Mouse (Mus musculus): ENCODE results near the gene Gpank1. TPM values are rescaled to one million over a fixed set of nuclear protein-coding genes. Genes with fewer than 3 reads are reported as not detected.

Gpank1 gene
- 19.0 and 20.3 TPM in 2 replicates for polyA plus RNA-seq (2015; fragmentation: Nextera tagmentation; extraction: Ambion mirVana)

DNA sequence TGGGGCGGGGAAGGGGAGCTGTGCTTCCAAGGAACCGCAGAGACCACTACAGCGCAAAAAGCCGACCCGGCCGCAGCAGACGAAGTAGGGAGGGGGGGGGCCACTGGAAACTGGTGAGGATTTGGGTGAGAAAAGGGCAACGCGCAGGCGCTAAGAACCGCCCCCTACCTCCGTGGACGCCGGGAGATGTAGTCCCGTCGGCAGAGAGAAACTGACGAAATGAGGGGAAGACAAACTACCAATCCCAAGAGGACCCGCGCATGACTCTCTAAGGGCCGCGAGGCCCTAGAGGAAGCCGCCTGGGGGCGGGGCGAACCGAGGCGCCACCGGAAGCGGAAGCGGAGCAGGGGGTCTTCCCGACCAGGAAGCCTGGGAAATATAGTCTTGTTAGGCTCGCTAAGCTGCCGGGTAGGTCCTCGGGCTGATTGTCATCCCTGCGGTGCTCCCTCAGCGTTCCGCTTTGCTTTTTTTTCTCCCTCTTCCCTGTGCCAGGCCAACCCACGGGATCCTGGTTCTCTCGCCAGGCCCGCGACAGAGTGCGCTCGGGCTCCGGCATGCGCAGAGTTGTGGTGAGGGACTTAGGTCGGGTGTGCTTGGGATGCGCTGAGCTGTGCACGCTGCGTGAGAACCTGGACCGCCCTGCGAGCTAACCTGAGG is at the start of gene Gpank1:
TSS of gene Gpank1 (plus strand) at position 313 of the 657 bp plus-strand sequence.
- Histone ChIP-seq H3K4me2 (peak within 1 kb of the TSS; percentile 96), H3K27me3 (no peaks in the 10 kb centered on the region), H3K36me3 (peaks cover 56% of the 10 kb centered on the region), H3K4me1 (peaks cover 35% of the 10 kb centered on the region), H3K4me3 (replicated peaks) (peak within 1 kb of the TSS; percentile 97), H3K9me3 (replicated peaks) (no peaks in the 10 kb centered on the region), H3K27ac (peak within 1 kb of the TSS; percentile 94), H3K9ac (peak within 1 kb of the TSS; percentile 98)
- WGBS = under 1% methylated on average over 50 of the region's 50 CpGs
- peak; percentile 94 for ATAC-seq (replicated peaks; ENCODE audit: low FRiP score)

DNA sequence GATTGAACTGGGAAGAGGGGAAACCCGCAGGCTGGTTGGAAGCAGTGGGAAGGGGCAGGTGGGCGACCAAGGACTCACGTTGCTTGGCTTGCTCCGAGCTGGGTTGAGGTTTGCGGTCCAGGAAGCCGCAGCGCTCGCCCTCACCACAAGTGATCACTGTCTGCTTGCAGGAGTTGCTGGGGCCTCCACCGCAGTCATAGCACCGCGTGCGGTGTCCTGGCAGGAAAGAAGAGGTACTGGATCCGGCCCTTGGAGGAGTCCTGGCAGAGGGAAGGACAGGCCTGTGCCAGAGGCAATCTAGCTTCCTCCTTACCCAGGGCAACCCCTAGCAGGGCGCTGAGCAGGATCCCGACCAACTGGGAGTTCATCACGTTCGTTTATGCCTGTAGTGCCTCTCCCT is 47.2 kb upstream of the Gpank1 start:
- Histone ChIP-seq H3K36me3 (no peaks in the 10 kb centered on the region), H3K4me1 (peaks cover 38% of the 10 kb centered on the region), H3K4me3 (replicated peaks) (no peak overlapping the region), H3K27ac (no peak overlapping the region), H3K9me3 (replicated peaks) (no peaks in the 10 kb centered on the region), H3K9ac (no peak overlapping the region), H3K4me2 (no peak overlapping the region), H3K27me3 (no peaks in the 10 kb centered on the region)
- no peak for ATAC-seq (replicated peaks; ENCODE audit: low FRiP score)
- WGBS = 37% methylated on average over 17 of the region's 17 CpGs

DNA sequence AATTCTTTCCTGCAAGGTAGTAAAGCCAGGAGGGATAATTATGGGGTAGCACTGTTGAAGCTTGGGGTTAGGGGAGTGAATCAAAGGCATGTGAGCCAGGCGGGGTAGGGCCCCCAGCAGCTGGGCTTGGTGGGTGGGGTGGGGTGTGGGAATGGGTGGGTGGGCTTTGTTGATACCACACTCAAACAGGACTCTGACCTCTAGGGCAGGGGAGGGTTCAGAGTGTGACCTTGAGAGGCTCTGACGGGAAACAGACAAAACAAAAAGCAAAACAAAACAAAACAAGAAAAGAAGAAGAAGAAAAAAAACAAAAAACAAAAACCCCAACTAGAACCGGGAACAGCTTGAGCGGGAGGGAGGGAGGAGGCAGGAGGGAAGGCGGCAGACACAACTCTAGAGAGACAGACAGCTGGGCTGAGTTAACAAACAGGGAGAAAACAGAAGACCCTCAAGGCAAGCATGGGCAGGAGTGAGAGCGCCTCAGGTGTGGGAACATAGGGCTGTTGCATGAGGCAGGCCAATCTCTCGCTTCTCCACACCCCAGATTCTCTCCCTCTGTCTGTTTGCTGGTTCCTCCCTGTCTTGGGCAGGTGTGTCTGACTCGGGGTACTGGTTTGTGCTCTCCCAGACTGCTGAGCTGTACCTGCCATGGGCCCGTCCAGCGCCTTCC is 44.6 kb upstream of the Gpank1 start, which contains the start of gene Ly6g6e:
TSS of gene Ly6g6e (plus strand) at position 396 of the 670 bp plus-strand sequence.
- Histone ChIP-seq H3K36me3 (no peaks in the 10 kb centered on the region), H3K9me3 (replicated peaks) (no peaks in the 10 kb centered on the region), H3K4me2 (peak within 1 kb of the TSS; percentile 66), H3K4me3 (replicated peaks) (peak within 1 kb of the TSS; percentile 41), H3K27me3 (no peaks in the 10 kb centered on the region), H3K4me1 (peaks cover 34% of the 10 kb centered on the region), H3K27ac (peak within 1 kb of the TSS; percentile 79), H3K9ac (peak within 1 kb of the TSS; percentile 51)
- no peak for ATAC-seq (replicated peaks; ENCODE audit: low FRiP score)
- WGBS = 32% methylated on average over 10 of the region's 10 CpGs

DNA sequence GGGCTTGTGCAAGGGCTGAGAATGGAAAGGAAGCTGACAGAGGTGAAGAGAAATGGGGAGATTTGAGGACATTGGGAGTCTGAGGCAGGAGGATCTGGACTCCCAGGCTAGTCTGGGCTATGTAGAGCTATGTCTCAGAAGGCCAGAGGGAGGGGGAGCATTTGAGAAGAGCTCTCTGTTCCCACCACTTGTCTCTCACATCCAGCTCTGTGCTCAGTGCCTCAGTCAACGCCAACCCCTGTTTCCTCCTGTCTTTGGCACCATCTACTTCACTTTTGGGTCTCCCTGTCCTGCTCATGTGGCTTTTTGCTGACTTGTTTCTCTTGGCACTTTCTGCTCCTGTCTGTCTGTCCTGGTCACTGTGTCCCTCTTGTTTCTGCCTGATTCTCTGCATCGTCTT is 44.0 kb upstream of the Gpank1 start:
- Histone ChIP-seq H3K27ac (peak overlapping the region; percentile 79), H3K4me2 (peak overlapping the region; percentile 66), H3K36me3 (no peaks in the 10 kb centered on the region), H3K4me3 (replicated peaks) (peak overlapping the region; percentile 41), H3K4me1 (peaks cover 29% of the 10 kb centered on the region), H3K9me3 (replicated peaks) (no peaks in the 10 kb centered on the region), H3K27me3 (no peaks in the 10 kb centered on the region), H3K9ac (peak overlapping the region; percentile 51)
- WGBS = 7% methylated on average over 2 of the region's 2 CpGs
- 0 out of 2 replicates have a peak, but pooled peaks have one; percentile 35 for ATAC-seq (replicated peaks; ENCODE audit: low FRiP score)

DNA sequence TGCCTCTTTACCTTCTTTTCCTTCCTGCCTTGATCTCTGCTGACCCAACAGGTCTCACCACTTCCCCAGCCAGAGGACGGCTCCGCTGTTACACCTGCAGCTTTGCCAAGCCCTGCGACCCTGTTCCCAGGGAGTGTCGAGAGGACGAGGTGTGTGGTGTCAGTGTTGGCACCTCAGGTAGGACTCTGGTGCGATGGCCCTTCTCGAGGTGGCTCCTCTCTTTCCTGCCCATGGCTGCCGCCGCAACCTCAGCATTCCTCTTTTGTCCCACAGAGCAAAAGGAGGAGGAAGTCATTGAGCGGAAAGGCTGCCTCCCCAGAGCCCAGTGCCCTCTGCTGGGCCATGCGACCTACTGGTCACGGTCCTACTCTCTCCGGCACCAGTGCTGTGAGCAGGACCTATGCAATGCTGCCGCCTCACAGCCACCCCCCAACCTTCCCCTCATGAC is 43.4 kb upstream of the Gpank1 start, which contains the start of gene Ly6g6d:
TSS of gene Ly6g6d (minus strand) at position 280 of the 448 bp plus-strand sequence.
- peak within 1 kb of the TSS; percentile 79 for H3K27ac ChIP-seq
- H3K4me2 ChIP-seq = peak within 1 kb of the TSS; percentile 66
- no peaks in the 10 kb centered on the region for H3K36me3 ChIP-seq
- H3K4me3 ChIP-seq (replicated peaks) = peak within 1 kb of the TSS; percentile 41
- peak within 1 kb of the TSS; percentile 51 for H3K9ac ChIP-seq
- no peaks in the 10 kb centered on the region for H3K27me3 ChIP-seq
- H3K9me3 ChIP-seq (replicated peaks) = no peaks in the 10 kb centered on the region
- peaks cover 29% of the 10 kb centered on the region for H3K4me1 ChIP-seq
- ATAC-seq (replicated peaks; ENCODE audit: low FRiP score) = peak; percentile 72
- 3% methylated on average over 14 of the region's 14 CpGs for WGBS

DNA sequence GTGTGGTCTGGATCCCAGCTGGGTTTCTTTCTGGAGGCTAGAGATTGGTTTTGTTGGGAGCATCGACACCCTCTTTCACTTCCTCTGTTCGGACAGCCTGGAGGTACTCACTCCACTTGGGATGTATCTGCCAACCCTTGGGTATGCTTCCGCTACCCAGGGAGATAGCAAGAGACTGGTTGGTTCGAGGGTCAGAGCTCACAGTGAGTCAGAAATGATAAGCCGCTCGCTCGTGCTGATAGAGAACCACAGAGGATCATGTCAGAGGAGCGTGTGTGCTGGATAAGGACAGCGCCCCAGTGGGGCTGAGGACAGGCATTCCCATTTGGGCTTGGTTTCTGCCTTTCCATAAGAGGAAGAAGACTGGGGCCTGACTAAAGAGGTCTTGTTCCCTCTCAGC is 41.5 kb upstream of the Gpank1 start:
- 0 out of 2 replicates have a peak, but pooled peaks have one; percentile 22 for ATAC-seq (replicated peaks; ENCODE audit: low FRiP score)

DNA sequence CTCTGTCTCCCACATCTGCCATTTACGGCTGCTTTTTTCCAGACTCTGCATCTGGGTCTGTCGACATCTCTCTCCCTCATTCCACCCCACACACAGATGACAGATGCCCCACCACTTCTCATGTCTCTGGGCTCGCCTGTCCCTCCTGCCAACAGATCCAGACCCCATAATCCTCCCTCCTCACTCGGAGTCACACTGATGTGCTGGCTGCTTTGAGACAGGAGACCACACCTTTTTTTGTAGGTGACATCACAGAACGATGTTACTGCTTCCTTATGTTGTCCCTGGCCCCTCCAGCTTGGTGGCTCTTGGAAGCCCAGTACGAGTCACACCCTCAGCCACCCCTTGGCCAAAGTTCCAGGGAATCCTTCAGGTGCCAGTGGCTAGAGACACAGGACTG is 41.0 kb upstream of the Gpank1 start:
- Histone ChIP-seq H3K4me3 (replicated peaks) (no peak overlapping the region), H3K27me3 (no peaks in the 10 kb centered on the region), H3K27ac (no peak overlapping the region), H3K36me3 (no peaks in the 10 kb centered on the region), H3K4me1 (peaks cover 26% of the 10 kb centered on the region), H3K4me2 (no peak overlapping the region), H3K9ac (no peak overlapping the region), H3K9me3 (replicated peaks) (no peaks in the 10 kb centered on the region)
- no peak for ATAC-seq (replicated peaks; ENCODE audit: low FRiP score)
- WGBS = 40% methylated on average over 6 of the region's 6 CpGs

More for the DNA sequence above, 41.5 kb upstream of the Gpank1 start:
- Histone ChIP-seq H3K9ac (no peak overlapping the region), H3K27me3 (no peaks in the 10 kb centered on the region), H3K4me3 (replicated peaks) (no peak overlapping the region), H3K4me2 (no peak overlapping the region), H3K36me3 (no peaks in the 10 kb centered on the region), H3K9me3 (replicated peaks) (no peaks in the 10 kb centered on the region), H3K4me1 (peaks cover 26% of the 10 kb centered on the region), H3K27ac (no peak overlapping the region)
- WGBS = 73% methylated on average over 9 of the region's 9 CpGs

DNA sequence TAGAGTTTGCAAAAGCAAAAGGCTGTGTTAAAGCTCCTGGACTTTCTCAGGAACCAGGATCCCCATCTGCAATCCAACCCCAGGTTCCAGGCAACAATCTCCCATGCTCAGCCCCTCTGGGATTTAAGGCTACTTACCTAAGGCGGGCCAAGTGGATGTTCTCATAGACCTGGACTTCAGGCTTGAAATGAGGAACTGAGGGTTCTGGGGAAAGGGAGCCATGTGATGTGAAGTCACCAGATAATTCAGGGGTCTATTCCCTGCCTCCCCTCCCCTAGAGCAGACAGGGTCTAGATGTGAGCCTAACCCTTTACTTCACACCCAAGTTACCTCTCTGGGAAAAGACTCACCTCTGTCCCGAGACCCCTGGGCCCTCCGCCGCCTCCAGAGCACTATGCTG is 40.5 kb upstream of the Gpank1 start:
- 80% methylated on average over 4 of the region's 4 CpGs for WGBS
- Histone ChIP-seq H3K4me2 (no peak overlapping the region), H3K27me3 (no peaks in the 10 kb centered on the region), H3K27ac (no peak overlapping the region), H3K4me1 (peaks cover 26% of the 10 kb centered on the region), H3K36me3 (no peaks in the 10 kb centered on the region), H3K4me3 (replicated peaks) (no peak overlapping the region), H3K9ac (no peak overlapping the region), H3K9me3 (replicated peaks) (no peaks in the 10 kb centered on the region)
- no peak for ATAC-seq (replicated peaks; ENCODE audit: low FRiP score)

DNA sequence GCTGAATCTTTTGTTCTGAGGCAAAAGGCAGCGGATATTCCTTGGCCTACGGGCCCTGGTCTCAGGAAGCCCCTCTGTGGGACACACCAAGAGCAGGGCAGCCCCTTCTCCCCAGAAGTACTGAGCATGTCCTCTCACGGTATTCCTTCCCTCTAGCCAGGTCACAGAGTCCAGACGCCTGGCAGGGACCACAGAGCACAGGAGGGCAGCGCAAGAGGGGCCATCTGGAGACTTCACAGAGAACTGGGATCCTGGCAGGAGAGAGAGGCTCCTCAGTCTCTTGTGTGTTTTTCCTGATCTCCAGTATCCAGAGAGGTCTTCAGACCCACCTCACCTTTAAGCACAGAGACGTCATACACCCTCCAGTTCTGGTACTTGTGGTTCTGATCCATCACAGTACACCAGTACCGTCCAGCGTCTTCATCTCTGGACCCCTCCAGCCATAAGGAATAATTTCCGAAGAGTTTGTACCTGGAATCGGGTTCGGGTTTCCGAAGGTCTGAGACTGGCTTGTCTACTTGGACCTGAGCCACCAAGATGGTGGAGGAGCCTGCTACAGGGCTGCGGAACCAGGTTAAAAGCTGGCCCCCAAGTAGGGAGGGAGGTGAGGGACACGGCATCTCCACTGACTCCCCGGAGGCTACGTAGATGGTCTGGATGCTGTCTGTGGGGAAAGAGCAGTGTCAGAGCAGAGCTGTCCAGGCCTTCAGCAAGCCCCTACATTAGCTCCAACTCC is 38.2 kb upstream of the Gpank1 start:
- no peaks in the 10 kb centered on the region for H3K9me3 ChIP-seq (replicated peaks)
- WGBS = 86% methylated on average over 16 of the region's 16 CpGs

DNA sequence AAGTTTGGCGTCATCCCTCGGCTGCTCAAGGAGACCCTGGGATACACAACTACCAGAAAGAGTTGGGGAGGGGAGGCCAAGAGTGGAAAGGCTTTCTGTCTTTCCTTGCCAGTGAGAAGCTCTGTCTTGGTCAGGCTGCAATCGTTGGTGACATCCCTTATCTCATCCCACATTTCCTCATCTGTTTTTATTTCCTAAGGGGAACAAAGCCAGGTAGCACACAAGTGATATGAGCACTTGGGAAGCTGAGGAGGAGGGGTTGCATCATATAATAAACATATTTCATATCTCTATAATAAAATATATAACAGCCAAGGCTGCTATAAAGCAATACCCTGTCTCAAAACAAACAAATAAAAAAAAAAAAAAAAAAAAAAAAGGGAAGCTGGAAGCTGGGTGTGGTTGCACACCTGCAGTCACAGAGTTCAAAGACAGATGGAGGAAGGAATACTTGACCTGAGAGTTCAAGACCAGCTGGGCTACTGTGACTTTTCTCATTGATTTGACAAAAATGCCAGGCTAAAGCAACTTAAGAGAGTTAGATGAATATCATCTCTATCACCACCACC is 37.2 kb upstream of the Gpank1 start:
- H3K27ac ChIP-seq = no peak overlapping the region
- ATAC-seq (replicated peaks; ENCODE audit: low FRiP score) = no peak
- no peaks in the 10 kb centered on the region for H3K9me3 ChIP-seq (replicated peaks)
- no peaks in the 10 kb centered on the region for H3K27me3 ChIP-seq
- 0 out of 2 replicates have a peak, but pooled peaks cover 4% of the 10 kb centered on the region for H3K4me1 ChIP-seq
- H3K4me2 ChIP-seq = no peak overlapping the region
- 72% methylated on average over 3 of the region's 3 CpGs for WGBS
- H3K9ac ChIP-seq = no peak overlapping the region
- H3K4me3 ChIP-seq (replicated peaks) = no peak overlapping the region
- no peaks in the 10 kb centered on the region for H3K36me3 ChIP-seq

More for the DNA sequence above, 38.2 kb upstream of the Gpank1 start:
- no peak overlapping the region for H3K4me3 ChIP-seq (replicated peaks)
- no peaks in the 10 kb centered on the region for H3K36me3 ChIP-seq
- no peak overlapping the region for H3K27ac ChIP-seq
- ATAC-seq (replicated peaks; ENCODE audit: low FRiP score) = no peak
- H3K27me3 ChIP-seq = no peaks in the 10 kb centered on the region
- H3K4me1 ChIP-seq = peaks cover 8% of the 10 kb centered on the region; the same call in 1 of the 2 replicates
- no peak overlapping the region for H3K4me2 ChIP-seq
- no peak overlapping the region for H3K9ac ChIP-seq

DNA sequence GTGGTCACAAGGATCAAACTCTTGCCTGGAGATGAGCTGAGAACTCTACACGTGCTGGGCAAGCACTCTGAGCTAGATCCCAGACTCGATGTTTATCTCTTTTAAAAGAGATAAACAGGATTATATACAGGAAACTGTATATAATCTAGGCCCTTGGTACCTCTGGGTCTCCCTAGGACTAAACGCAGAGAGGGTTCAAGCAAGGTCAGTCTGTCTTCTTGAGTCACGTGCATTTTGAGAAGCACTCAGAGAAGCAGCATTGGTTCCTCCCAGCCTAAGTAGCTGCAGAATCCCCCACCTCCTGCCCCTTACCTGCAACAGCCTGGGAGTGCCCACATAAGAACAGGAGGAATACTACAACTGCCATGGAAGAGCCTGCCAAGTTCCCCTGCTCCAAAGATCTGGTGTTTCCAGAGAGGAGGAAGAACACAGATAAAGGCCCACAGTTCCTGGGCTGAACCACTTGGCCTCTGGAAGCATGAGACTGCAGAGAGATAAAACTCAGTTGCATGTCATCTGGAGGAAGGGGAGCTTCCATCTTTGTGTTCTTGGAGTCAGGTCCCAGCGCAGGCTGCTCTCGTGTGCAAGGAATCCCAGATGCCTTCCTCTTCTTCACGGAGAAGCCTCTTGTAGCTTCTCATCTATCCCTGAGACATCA is 35.9 kb upstream of the Gpank1 start, which contains the start of gene Ly6g6f:
TSS of gene Ly6g6f (minus strand) at position 403 of the 658 bp plus-strand sequence.
- Histone ChIP-seq H3K9me3 (replicated peaks) (no peaks in the 10 kb centered on the region), H3K9ac (no peak within 1 kb of the TSS), H3K4me1 (peaks cover 7% of the 10 kb centered on the region), H3K4me2 (no peak within 1 kb of the TSS), H3K4me3 (replicated peaks) (no peak within 1 kb of the TSS), H3K27ac (no peak within 1 kb of the TSS), H3K36me3 (no peaks in the 10 kb centered on the region), H3K27me3 (no peaks in the 10 kb centered on the region)
- WGBS = 77% methylated on average over 7 of the region's 7 CpGs
- no peak for ATAC-seq (replicated peaks; ENCODE audit: low FRiP score)
